Mouse (Mus musculus) lung, postnatal 0 days (tissue): ENCODE data around the gene Anxa8. TPM values are rescaled to one million over a fixed set of nuclear protein-coding genes. Genes with fewer than 3 reads are reported as not detected.

Experiments
- ATAC-seq: fragments of 200-750 bp; cut with Nextera tagmentation; 2 replicates; pipeline ENCODE4 v1.8.0; 2017; ENCODE audit warnings: moderate library complexity
- DNase-seq: peaks from one replicate; pipeline ENCODE4 v3.0.0-alpha.2; 2016; ENCODE audit warnings: low spot score
- H3K27ac ChIP-seq: fragments of 300-500 bp; sonication (generic); 2 replicates; pipeline ENCODE4 v1.5.1; 2014; ENCODE audit warnings: antibody characterized with exemption, mild to moderate bottlenecking, low read length, mixed read lengths
- H3K27me3 ChIP-seq: fragments of 300-500 bp; sonication (generic); replicated peaks from 2 replicates; pipeline ENCODE4 v1.6.1; 2014; ENCODE audit warnings: low read length, mixed read lengths; ENCODE audit not compliant: insufficient read depth
- H3K36me3 ChIP-seq: fragments of 300-500 bp; sonication (generic); 2 replicates; pipeline ENCODE4 v1.6.1; 2014; ENCODE audit warnings: low read length, mixed read lengths; ENCODE audit not compliant: insufficient read depth
- H3K4me1 ChIP-seq: fragments of 300-500 bp; sonication (generic); 2 replicates; pipeline ENCODE4 v1.6.1; 2014; ENCODE audit warnings: antibody characterized with exemption, low read depth, low read length, mixed read lengths; ENCODE audit not compliant: insufficient read depth
- H3K4me2 ChIP-seq: fragments of 300-500 bp; sonication (generic); replicated peaks from 2 replicates; pipeline ENCODE4 v1.6.1; 2014; ENCODE audit warnings: low read depth, mild to moderate bottlenecking, low read length, moderate library complexity, mixed read lengths
- H3K4me3 ChIP-seq: fragments of 300-500 bp; sonication (generic); 2 replicates; pipeline ENCODE4 v1.5.1; 2014; ENCODE audit warnings: low read depth, low read length
- H3K9ac ChIP-seq: fragments of 300-500 bp; sonication (generic); replicated peaks from 2 replicates; pipeline ENCODE4 v1.6.1; 2014; ENCODE audit warnings: low read depth, mild to moderate bottlenecking
- H3K9me3 ChIP-seq: fragments of 300-500 bp; sonication (generic); 2 replicates; pipeline ENCODE4 v1.6.1; 2016; ENCODE audit warnings: low read length, mixed read lengths
- CTCF ChIP-seq: IDR thresholded peaks from 2 replicates; pipeline ENCODE4 v1.5.1; 2016; ENCODE audit warnings: antibody characterized with exemption, mild to moderate bottlenecking
- EP300 ChIP-seq: IDR thresholded peaks from 2 replicates; pipeline ENCODE4 v1.6.1; 2016; ENCODE audit warnings: antibody characterized with exemption, mild to moderate bottlenecking, control low read depth
- WGBS: fragments of 180-500 bp; shearing (Covaris S2); extraction: QIAGEN DNeasy Blood & Tissue Kit; methylation state at CpG from one replicate; pipeline ENCODE4 v1.1.7; 2014; 5-methylcytosine and 5-hydroxymethylcytosine counted together
- polyA plus RNA-seq: library from polyadenylated mRNA; unstranded; fragments of >200 nt; fragmentation: Nextera tagmentation; extraction: Ambion mirVana; gene quantifications from 2 replicates; pipeline ENCODE4 v1.2.1, GENCODE M21; 2015

Anxa8 gene
- polyA plus RNA-seq = 23.6 and 25.9 TPM in 2 replicates

GRCm38 (mm10) chr14:34085731-34086130 is at the start of gene Anxa8:
TSS of gene Anxa8 (plus strand) at chr14:34085981.
- ATAC-seq = peak; percentile 69
- TF ChIP-seq CTCF (no peak), EP300 (no peak)
- H3K4me1 ChIP-seq = no peaks in the 10 kb centered on the region
- no peak within 1 kb of the TSS for H3K4me3 ChIP-seq
- WGBS = 31% methylated on average over 4 of the region's 4 CpGs
- H3K9me3 ChIP-seq = no peaks in the 10 kb centered on the region
- no peaks in the 10 kb centered on the region for H3K36me3 ChIP-seq
- no peak within 1 kb of the TSS for H3K9ac ChIP-seq
- no peak within 1 kb of the TSS for H3K4me2 ChIP-seq
- no peak within 1 kb of the TSS for H3K27ac ChIP-seq
- no peaks in the 10 kb centered on the region for H3K27me3 ChIP-seq
- DNase-seq = peak; percentile 43

- no peaks in the 10 kb centered on the region for H3K9me3 ChIP-seq
- H3K27ac ChIP-seq = no peak overlapping the region
- no peaks in the 10 kb centered on the region for H3K36me3 ChIP-seq
- no peaks in the 10 kb centered on the region for H3K27me3 ChIP-seq
- ATAC-seq (no peak), DNase-seq (no peak)
- H3K4me3 ChIP-seq = no peak overlapping the region
- H3K9ac ChIP-seq = no peak overlapping the region
- TF ChIP-seq EP300 (no peak), CTCF (no peak)
- 72% methylated on average over 4 of the region's 4 CpGs for WGBS
- no peaks in the 10 kb centered on the region for H3K4me1 ChIP-seq
- no peak overlapping the region for H3K4me2 ChIP-seq
Observed at GRCm38 (mm10) chr14:34041241-34041640, 44.5 kb upstream of the Anxa8 start.

- no peaks in the 10 kb centered on the region for H3K27me3 ChIP-seq
- no peaks in the 10 kb centered on the region for H3K36me3 ChIP-seq
- WGBS = 46% methylated on average over 3 of the region's 3 CpGs
- H3K4me1 ChIP-seq = no peaks in the 10 kb centered on the region
- H3K4me3 ChIP-seq = no peak overlapping the region
- no peak for DNase-seq
- TF ChIP-seq EP300 (no peak), CTCF (no peak)
- H3K27ac ChIP-seq = no peak overlapping the region
- H3K9ac ChIP-seq = no peak overlapping the region
- ATAC-seq = no peak
- H3K4me2 ChIP-seq = no peak overlapping the region
- no peaks in the 10 kb centered on the region for H3K9me3 ChIP-seq
Observed at GRCm38 (mm10) chr14:34043341-34043740, 42.4 kb upstream of the Anxa8 start.

- Histone ChIP-seq H3K9ac (no peak overlapping the region), H3K27ac (no peak overlapping the region), H3K4me3 (no peak overlapping the region), H3K27me3 (no peaks in the 10 kb centered on the region), H3K9me3 (no peaks in the 10 kb centered on the region), H3K36me3 (no peaks in the 10 kb centered on the region), H3K4me2 (no peak overlapping the region), H3K4me1 (no peaks in the 10 kb centered on the region)
- TF ChIP-seq EP300 (no peak), CTCF (no peak)
- 62% methylated on average over 5 of the region's 5 CpGs for WGBS
- no peak for ATAC-seq
- no peak for DNase-seq
Observed at GRCm38 (mm10) chr14:34050101-34050779, 35.5 kb upstream of the Anxa8 start.

DNA sequence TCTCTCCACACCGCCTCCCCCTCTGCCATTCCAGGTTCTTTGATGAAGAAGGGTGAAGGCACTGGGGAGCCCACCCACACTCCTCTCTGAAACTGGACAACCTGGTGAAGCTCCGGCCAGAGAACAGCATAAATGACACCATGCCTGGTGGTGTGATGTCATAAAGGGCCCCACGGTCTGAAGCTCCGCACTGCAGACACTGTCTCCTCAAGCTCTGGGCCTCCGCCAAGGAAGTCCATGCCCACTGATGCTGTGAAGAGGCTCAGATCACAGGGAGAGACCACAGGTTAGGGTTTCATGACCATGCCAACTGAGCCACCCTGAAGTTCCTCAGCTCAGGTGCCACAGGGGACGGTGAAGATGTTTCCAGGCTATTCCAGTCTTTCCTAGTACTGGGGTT is 33.3 kb upstream of the Anxa8 start, which contains the start of gene Antxrl:
Gene Antxrl, plus strand, starts transcription at position 192 of the 400 bp plus-strand sequence.
- no peak within 1 kb of the TSS for H3K27ac ChIP-seq
- no peak within 1 kb of the TSS for H3K9ac ChIP-seq
- no peak within 1 kb of the TSS for H3K4me2 ChIP-seq
- H3K36me3 ChIP-seq = no peaks in the 10 kb centered on the region
- DNase-seq = no peak
- H3K27me3 ChIP-seq = no peaks in the 10 kb centered on the region
- WGBS = 89% methylated on average over 6 of the region's 6 CpGs
- no peaks in the 10 kb centered on the region for H3K9me3 ChIP-seq
- H3K4me1 ChIP-seq = no peaks in the 10 kb centered on the region
- TF ChIP-seq CTCF (no peak), EP300 (no peak)
- no peak for ATAC-seq
- no peak within 1 kb of the TSS for H3K4me3 ChIP-seq

DNA sequence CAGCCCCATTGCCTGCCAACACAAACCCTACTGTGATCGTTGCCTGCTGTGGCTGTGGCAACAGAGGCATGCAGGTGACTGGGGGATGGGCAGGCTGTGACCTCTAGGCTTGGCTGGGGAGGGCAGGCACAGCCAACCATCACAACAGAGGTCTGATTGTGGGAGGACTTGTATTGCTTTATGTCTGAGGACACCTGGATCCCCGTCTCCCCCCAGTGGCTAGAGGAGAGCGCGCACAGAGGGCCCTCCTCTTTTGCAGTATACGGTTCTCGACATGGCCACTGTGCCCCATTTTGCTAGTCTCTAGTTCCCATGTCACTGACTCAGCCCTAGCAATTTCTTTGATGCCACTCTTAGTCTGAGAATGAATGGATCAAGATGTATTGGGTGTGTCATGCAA is 14.1 kb upstream of the Anxa8 start:
- Histone ChIP-seq H3K4me2 (no peak overlapping the region), H3K4me3 (no peak overlapping the region), H3K27ac (no peak overlapping the region), H3K9me3 (no peaks in the 10 kb centered on the region), H3K4me1 (no peaks in the 10 kb centered on the region), H3K9ac (no peak overlapping the region), H3K36me3 (no peaks in the 10 kb centered on the region), H3K27me3 (no peaks in the 10 kb centered on the region)
- ATAC-seq = no peak
- TF ChIP-seq EP300 (no peak), CTCF (no peak)
- DNase-seq = no peak
- 64% methylated on average over 6 of the region's 6 CpGs for WGBS
